Mouse (Mus musculus) midbrain, embryonic 10.5 days (tissue): Measurements from ENCODE around the gene Grb2. TPM values are rescaled to one million over a fixed set of nuclear protein-coding genes. Genes with fewer than 3 reads are reported as not detected.

Source experiments
- DNase-seq: peaks from one replicate; pipeline ENCODE4 v3.0.0-alpha.2; 2017; ENCODE audit warnings: low spot score
- H3K27ac ChIP-seq: fragments of 300-500 bp; sonication (generic); replicated peaks from 2 replicates; pipeline ENCODE4 v1.5.1; 2016; ENCODE audit warnings: mild to moderate bottlenecking
- H3K27me3 ChIP-seq: fragments of 300-500 bp; sonication (generic); 2 replicates; pipeline ENCODE4 v1.6.1; 2016; ENCODE audit warnings: low read depth, mild to moderate bottlenecking; ENCODE audit not compliant: poor library complexity, severe bottlenecking
- H3K36me3 ChIP-seq: fragments of 300-500 bp; sonication (generic); 2 replicates; pipeline ENCODE4 v1.6.1; 2016; ENCODE audit warnings: mild to moderate bottlenecking, moderate library complexity
- H3K4me1 ChIP-seq: fragments of 300-500 bp; sonication (generic); 2 replicates; pipeline ENCODE4 v1.6.1; 2016
- H3K4me3 ChIP-seq: fragments of 300-500 bp; sonication (generic); 2 replicates; pipeline ENCODE4 v1.5.1; 2016; ENCODE audit warnings: mild to moderate bottlenecking, moderate library complexity
- H3K9me3 ChIP-seq: fragments of 300-500 bp; sonication (generic); replicated peaks from 2 replicates; pipeline ENCODE4 v1.6.1; 2016; ENCODE audit warnings: mild to moderate bottlenecking
- WGBS: fragments of 180-500 bp; shearing (Covaris S2); methylation state at CpG from one replicate; pipeline ENCODE4 v1.1.7; 2016; 5-methylcytosine and 5-hydroxymethylcytosine counted together
- polyA plus RNA-seq: library from polyadenylated mRNA; unstranded; fragments of >200 nt; fragmentation: Nextera tagmentation; extraction: Ambion mirVana; gene quantifications from 2 replicates; pipeline ENCODE4 v1.2.1, GENCODE M21; 2016

Gene Grb2
- polyA plus RNA-seq, 1 experiment from 2014 or later, result 81.7 TPM

GRCm38 (mm10) chr11:115676738-115677137, 31.7 kb downstream of the Grb2 start:
- H3K27ac ChIP-seq, result no peak overlapping the region
- no peaks in the 10 kb centered on the region for H3K4me1 ChIP-seq
- H3K27me3 ChIP-seq, result no peaks in the 10 kb centered on the region
- peaks cover 46% of the 10 kb centered on the region for H3K36me3 ChIP-seq
- no peak overlapping the region for H3K4me3 ChIP-seq
- no peak for DNase-seq
- WGBS, result 96% methylated on average over 8 of the region's 8 CpGs
- no peaks in the 10 kb centered on the region for H3K9me3 ChIP-seq

GRCm38 (mm10) chr11:115674235-115674865, 34.0 kb downstream of the Grb2 start:
- DNase-seq, result no peak

GRCm38 (mm10) chr11:115673471-115674234, 34.7 kb downstream of the Grb2 start:
- DNase-seq, result no peak
- 95% methylated on average over 9 of the region's 9 CpGs for WGBS
- Histone ChIP-seq H3K4me3 (no peak overlapping the region), H3K9me3 (no peaks in the 10 kb centered on the region), H3K4me1 (peaks cover 10% of the 10 kb centered on the region), H3K36me3 (peaks cover 23% of the 10 kb centered on the region), H3K27me3 (no peaks in the 10 kb centered on the region), H3K27ac (no peak overlapping the region)

More at GRCm38 (mm10) chr11:115674235-115674865, 34.0 kb downstream of the Grb2 start:
- H3K36me3 ChIP-seq, result peaks cover 29% of the 10 kb centered on the region
- H3K4me3 ChIP-seq, result no peak overlapping the region
- peaks cover 10% of the 10 kb centered on the region for H3K4me1 ChIP-seq
- WGBS, result 75% methylated on average over 9 of the region's 9 CpGs
- H3K27me3 ChIP-seq, result no peaks in the 10 kb centered on the region
- no peak overlapping the region for H3K27ac ChIP-seq
- no peaks in the 10 kb centered on the region for H3K9me3 ChIP-seq

- H3K4me3 ChIP-seq, result no peak overlapping the region
- no peak for DNase-seq
Observed at GRCm38 (mm10) chr11:115672226-115672987, 36.0 kb downstream of the Grb2 start.

GRCm38 (mm10) chr11:115670451-115671050, 37.8 kb downstream of the Grb2 start:
- H3K4me1 ChIP-seq, result peaks cover 10% of the 10 kb centered on the region
- no peak overlapping the region for H3K27ac ChIP-seq

More at GRCm38 (mm10) chr11:115672226-115672987, 36.0 kb downstream of the Grb2 start:
- 92% methylated on average over 7 of the region's 7 CpGs for WGBS
- H3K4me1 ChIP-seq, result peaks cover 10% of the 10 kb centered on the region
- H3K36me3 ChIP-seq, result peaks cover 17% of the 10 kb centered on the region
- no peaks in the 10 kb centered on the region for H3K9me3 ChIP-seq
- H3K27ac ChIP-seq, result no peak overlapping the region
- H3K27me3 ChIP-seq, result no peaks in the 10 kb centered on the region

GRCm38 (mm10) chr11:115663676-115664335, 44.6 kb downstream of the Grb2 start:
- peaks cover 3% of the 10 kb centered on the region for H3K4me1 ChIP-seq

More at GRCm38 (mm10) chr11:115670451-115671050, 37.8 kb downstream of the Grb2 start:
- H3K27me3 ChIP-seq, result no peaks in the 10 kb centered on the region
- H3K36me3 ChIP-seq, result peaks cover 8% of the 10 kb centered on the region; the same call in 1 of the 2 replicates
- H3K9me3 ChIP-seq, result no peaks in the 10 kb centered on the region
- no peak for DNase-seq
- no peak overlapping the region for H3K4me3 ChIP-seq
- WGBS, result 48% methylated on average over 5 of the region's 5 CpGs

GRCm38 (mm10) chr11:115660376-115660775, 48.0 kb downstream of the Grb2 start:
- Histone ChIP-seq H3K4me3 (no peak overlapping the region), H3K36me3 (peaks cover 24% of the 10 kb centered on the region), H3K27ac (no peak overlapping the region), H3K27me3 (no peaks in the 10 kb centered on the region), H3K9me3 (no peaks in the 10 kb centered on the region), H3K4me1 (peaks cover 3% of the 10 kb centered on the region)
- WGBS, result 96% methylated on average over 4 of the region's 4 CpGs
- no peak for DNase-seq

More at GRCm38 (mm10) chr11:115663676-115664335, 44.6 kb downstream of the Grb2 start:
- Histone ChIP-seq H3K36me3 (peaks cover 33% of the 10 kb centered on the region), H3K27me3 (no peaks in the 10 kb centered on the region), H3K4me3 (no peak overlapping the region), H3K9me3 (no peaks in the 10 kb centered on the region), H3K27ac (no peak overlapping the region)
- no peak for DNase-seq
- 80% methylated on average over 4 of the region's 4 CpGs for WGBS

GRCm38 (mm10) chr11:115658521-115658920, 49.9 kb downstream of the Grb2 start:
- H3K9me3 ChIP-seq, result no peaks in the 10 kb centered on the region

GRCm38 (mm10) chr11:115654128-115654527, 54.3 kb downstream of the Grb2 start:
- no peaks in the 10 kb centered on the region for H3K27me3 ChIP-seq
- peaks cover 44% of the 10 kb centered on the region for H3K36me3 ChIP-seq
- 77% methylated on average over 2 of the region's 2 CpGs for WGBS
- H3K4me3 ChIP-seq, result no peak overlapping the region
- no peak for DNase-seq
- H3K4me1 ChIP-seq, result peaks cover 11% of the 10 kb centered on the region
- no peaks in the 10 kb centered on the region for H3K9me3 ChIP-seq
- H3K27ac ChIP-seq, result no peak overlapping the region

More at GRCm38 (mm10) chr11:115658521-115658920, 49.9 kb downstream of the Grb2 start:
- no peak for DNase-seq
- Histone ChIP-seq H3K4me3 (no peak overlapping the region), H3K27ac (no peak overlapping the region), H3K36me3 (peaks cover 32% of the 10 kb centered on the region), H3K4me1 (no peaks in the 10 kb centered on the region), H3K27me3 (no peaks in the 10 kb centered on the region)
- WGBS, result 91% methylated on average over 6 of the region's 6 CpGs

GRCm38 (mm10) chr11:115653194-115653593, 55.2 kb downstream of the Grb2 start:
- H3K36me3 ChIP-seq, result peaks cover 52% of the 10 kb centered on the region
- H3K4me1 ChIP-seq, result peaks cover 11% of the 10 kb centered on the region
- 94% methylated on average over 3 of the region's 3 CpGs for WGBS
- no peak for DNase-seq
- H3K9me3 ChIP-seq, result no peaks in the 10 kb centered on the region
- no peak overlapping the region for H3K27ac ChIP-seq
- no peak overlapping the region for H3K4me3 ChIP-seq
- H3K27me3 ChIP-seq, result no peaks in the 10 kb centered on the region

GRCm38 (mm10) chr11:115651680-115652079, 56.7 kb downstream of the Grb2 start:
- whole genome bisulfite sequencing, result 97% methylated on average over 3 of the region's 3 CpGs
- no peak for DNase-seq
- Histone ChIP-seq H3K4me1 (peaks cover 11% of the 10 kb centered on the region), H3K27me3 (no peaks in the 10 kb centered on the region), H3K9me3 (no peaks in the 10 kb centered on the region), H3K36me3 (peaks cover 67% of the 10 kb centered on the region), H3K27ac (no peak overlapping the region), H3K4me3 (no peak overlapping the region)

- Histone ChIP-seq H3K36me3 (peaks cover 79% of the 10 kb centered on the region), H3K27ac (no peak overlapping the region), H3K4me3 (no peak overlapping the region), H3K9me3 (no peaks in the 10 kb centered on the region), H3K4me1 (peaks cover 11% of the 10 kb centered on the region), H3K27me3 (no peaks in the 10 kb centered on the region)
- 65% methylated on average over 10 of the region's 10 CpGs for WGBS
- DNase-seq, result no peak
Observed at GRCm38 (mm10) chr11:115649706-115650105, 58.7 kb downstream of the Grb2 start.
